ENCODE assay signal across 9 mouse cellular contexts in genomic region chr11:69244911-69245310, GRCm38 (mm10). TPM values are rescaled to one million over a fixed set of nuclear protein-coding genes. Genes with fewer than 3 reads are reported as not detected.
DNase-seq lines count a peak whose midpoint lies in the region; ATAC-seq and TF ChIP-seq lines count a peak whose summit lies in the region.
"Had no signal": no experiment of that assay in that cellular context is flagged by ENCODE, and none has a peak within 500 bp of the region (broad histone marks: within the 10 kb centered on the region; RNA-seq: fewer than 3 reads in every experiment).

No protein-coding gene starts in this region.

- no peak overlapping the region for H3K9ac ChIP-seq in midbrain, embryonic 14.5 days (replicated peaks; ENCODE audit: low read length)
- H3K9ac ChIP-seq in midbrain, embryonic 16.5 days (ENCODE audit: low read depth, low read length) = no peak overlapping the region
- no peak overlapping the region for H3K9ac ChIP-seq in midbrain, postnatal 0 days (replicated peaks; ENCODE audit: low read length, poor library complexity, severe bottlenecking)
- H3K9ac ChIP-seq: hindbrain, embryonic 15.5 days had no signal

- no peaks in the 10 kb centered on the region for H3K9me3 ChIP-seq in midbrain, embryonic 14.5 days (ENCODE audit: control insufficient read depth, low read length)
- H3K9me3 ChIP-seq in midbrain, embryonic 16.5 days (replicated peaks; ENCODE audit: control insufficient read depth, low read length, poor library complexity, severe bottlenecking) = no peaks in the 10 kb centered on the region
- H3K9me3 ChIP-seq in midbrain, postnatal 0 days (ENCODE audit: low read length) = no peaks in the 10 kb centered on the region
- H3K9me3 ChIP-seq: hindbrain, embryonic 15.5 days had no signal

- no peaks in the 10 kb centered on the region for H3K36me3 ChIP-seq in midbrain, embryonic 14.5 days (ENCODE audit: control insufficient read depth, insufficient read depth, low read length)
- H3K36me3 ChIP-seq in midbrain, embryonic 16.5 days (ENCODE audit: control insufficient read depth, insufficient read depth, low read length) = no peaks in the 10 kb centered on the region
- no peaks in the 10 kb centered on the region for H3K36me3 ChIP-seq in midbrain, postnatal 0 days (ENCODE audit: insufficient read depth, low read length)
- H3K36me3 ChIP-seq: hindbrain, embryonic 15.5 days had no signal

- no peaks in the 10 kb centered on the region for H3K27me3 ChIP-seq in midbrain, embryonic 14.5 days (ENCODE audit: control insufficient read depth, insufficient read depth, low read length)
- no peaks in the 10 kb centered on the region for H3K27me3 ChIP-seq in midbrain, embryonic 16.5 days (ENCODE audit: control insufficient read depth, insufficient read depth, low read depth, low read length)
- H3K27me3 ChIP-seq in midbrain, postnatal 0 days (ENCODE audit: insufficient read depth, low read length) = no peaks in the 10 kb centered on the region

- H3K4me2 ChIP-seq in midbrain, embryonic 14.5 days (ENCODE audit: low read length) = no peak overlapping the region
- H3K4me2 ChIP-seq in midbrain, embryonic 16.5 days (ENCODE audit: low read length) = no peak overlapping the region
- no peak overlapping the region for H3K4me2 ChIP-seq in midbrain, postnatal 0 days (ENCODE audit: low read depth, low read length, poor library complexity, severe bottlenecking)
- H3K4me2 ChIP-seq: hindbrain, embryonic 15.5 days had no signal

- TF ChIP-seq CTCF in midbrain, postnatal 0 days (IDR thresholded peaks at IDR 0.05) = peak; percentile 89

- DNase-seq in gastrocnemius, adult 18-20 months (ENCODE audit: low spot score) = peak; percentile 61
- DNase-seq in gastrocnemius, postnatal 25 days = no peak
- DNase-seq in midbrain, embryonic 14.5 days = peak; percentile 86
- DNase-seq in cerebellum, adult 18-20 months = peak; percentile 61 to 70
- peak; percentile 70 for DNase-seq in heart, postnatal 4 days
- DNase-seq in midbrain, postnatal 0 days (ENCODE audit: low spot score) = peak; percentile 72
- no peak for DNase-seq in gastrocnemius, adult 8-10 months (ENCODE audit: low spot score in 2 of 2)

- H3K27ac ChIP-seq in midbrain, embryonic 14.5 days (replicated peaks; ENCODE audit: low read depth, low read length) = no peak overlapping the region
- no peak overlapping the region for H3K27ac ChIP-seq in midbrain, embryonic 16.5 days (ENCODE audit: low read length)
- H3K27ac ChIP-seq in midbrain, postnatal 0 days (ENCODE audit: low read depth, low read length) = no peak overlapping the region
- H3K27ac ChIP-seq: hindbrain, embryonic 15.5 days had no signal

- no peaks in the 10 kb centered on the region for H3K4me1 ChIP-seq in midbrain, embryonic 14.5 days (ENCODE audit: control insufficient read depth, insufficient read depth, low read length)
- no peaks in the 10 kb centered on the region for H3K4me1 ChIP-seq in midbrain, embryonic 16.5 days (ENCODE audit: control insufficient read depth, insufficient read depth, low read length)
- H3K4me1 ChIP-seq in midbrain, postnatal 0 days (ENCODE audit: insufficient read depth, low read length) = no peaks in the 10 kb centered on the region
- H3K4me1 ChIP-seq: hindbrain, embryonic 15.5 days had no signal

- H3K4me3 ChIP-seq in midbrain, embryonic 14.5 days (replicated peaks; ENCODE audit: low read depth, low read length) = no peak overlapping the region
- H3K4me3 ChIP-seq in midbrain, embryonic 16.5 days (ENCODE audit: low read depth, low read length) = no peak overlapping the region
- H3K4me3 ChIP-seq in midbrain, postnatal 0 days (ENCODE audit: low read depth, low read length) = no peak overlapping the region
- H3K4me3 ChIP-seq: hindbrain, embryonic 15.5 days had no signal

- WGBS in midbrain, embryonic 14.5 days = 27% methylated on average over 2 of the region's 2 CpGs
- 24% methylated on average over 2 of the region's 2 CpGs for WGBS in midbrain, embryonic 16.5 days
- WGBS in midbrain, postnatal 0 days = 22% methylated on average over 2 of the region's 2 CpGs

- ATAC-seq in midbrain, embryonic 14.5 days (ENCODE audit: low FRiP score, low TSS enrichment) = no peak
- ATAC-seq in midbrain, embryonic 16.5 days = no peak
- ATAC-seq in midbrain, postnatal 0 days (ENCODE audit: low FRiP score) = no peak

RNA-seq across cellular contexts. Expression of gene Gucy2e, which starts 8.1 kb away (rescaled TPM):
- not detected for total RNA-seq in gastrocnemius, adult 18-20 months (2021)
- not detected for total RNA-seq in gastrocnemius, postnatal 25 days (2021)
- 0.37 and 0.49 TPM in 2 replicates for polyA plus RNA-seq in midbrain, embryonic 14.5 days (2014; fragmentation: Nextera tagmentation; extraction: Ambion mirVana)
- polyA plus RNA-seq in midbrain, embryonic 16.5 days (2015; fragmentation: Nextera tagmentation; extraction: Ambion mirVana) = 0.51 and 0.67 TPM in 2 replicates
- total RNA-seq in heart, postnatal 4 days (2021) = under 1 TPM; 0.09 to 0.12 TPM
- 1.3 and 1.4 TPM in 2 replicates for total RNA-seq in midbrain, postnatal 0 days (2014; rRNA removed)
- 0.97 and 1.0 TPM in 2 replicates for polyA plus RNA-seq in midbrain, postnatal 0 days (2015; fragmentation: Nextera tagmentation; extraction: Ambion mirVana)
- total RNA-seq in gastrocnemius, adult 8-10 months (2022) = not detected

RNA-seq across cellular contexts. Expression of gene Alox8, which starts 47.3 kb away (rescaled TPM):
- total RNA-seq in gastrocnemius, adult 18-20 months (2021) = not detected
- not detected for total RNA-seq in gastrocnemius, postnatal 25 days (2021)
- 0.17 and 0.26 TPM in 2 replicates for polyA plus RNA-seq in midbrain, embryonic 14.5 days (2014; fragmentation: Nextera tagmentation; extraction: Ambion mirVana)
- polyA plus RNA-seq in midbrain, embryonic 16.5 days (2015; fragmentation: Nextera tagmentation; extraction: Ambion mirVana) = 0.59 and 0.72 TPM in 2 replicates
- 1 to 10 TPM; 3.8 to 5.0 TPM for total RNA-seq in heart, postnatal 4 days (2021)
- 3.5 and 4.1 TPM in 2 replicates for total RNA-seq in midbrain, postnatal 0 days (2014; rRNA removed)
- 2.0 and 2.1 TPM in 2 replicates for polyA plus RNA-seq in midbrain, postnatal 0 days (2015; fragmentation: Nextera tagmentation; extraction: Ambion mirVana)
- total RNA-seq in gastrocnemius, adult 8-10 months (2022) = not detected

Comparison
In these comparisons a context has a peak if more than half of its experiments do, and no peak if none do; other contexts are left out.
1. DNase-seq: peak in gastrocnemius, adult 18-20 months (single experiment), midbrain, embryonic 14.5 days (single experiment), cerebellum, adult 18-20 months (2 of 2), heart, postnatal 4 days (single experiment) and midbrain, postnatal 0 days (single experiment); none in gastrocnemius, postnatal 25 days (single experiment) and gastrocnemius, adult 8-10 months (0 of 2).